Mouse (Mus musculus) heart, embryonic 16.5 days (tissue): ENCODE results near the gene Atp6v0e. TPM values are rescaled to one million over a fixed set of nuclear protein-coding genes. Genes with fewer than 3 reads are reported as not detected.

ENCODE experiments used
- ATAC-seq: fragments of 200-750 bp; cut with Nextera tagmentation; replicated peaks from 2 replicates; pipeline ENCODE4 v1.8.0; 2017; ENCODE audit warnings: moderate number of reproducible peaks; ENCODE audit not compliant: insufficient read depth, low FRiP score; ENCODE audit errors: extremely low read depth
- H3K27ac ChIP-seq: fragments of 300-500 bp; sonication (generic); 2 replicates; pipeline ENCODE4 v1.5.1; 2014; ENCODE audit warnings: mild to moderate bottlenecking, low read length, control low read depth, moderate library complexity
- H3K27me3 ChIP-seq: fragments of 300-500 bp; sonication (generic); 2 replicates; pipeline ENCODE4 v1.6.1; 2014; ENCODE audit warnings: low read length, mixed read lengths; ENCODE audit not compliant: control insufficient read depth, insufficient read depth
- H3K36me3 ChIP-seq: fragments of 300-500 bp; sonication (generic); 2 replicates; pipeline ENCODE4 v1.6.1; 2014; ENCODE audit not compliant: control insufficient read depth, insufficient read depth
- H3K4me1 ChIP-seq: fragments of 300-500 bp; sonication (generic); 2 replicates; pipeline ENCODE4 v1.6.1; 2014; ENCODE audit warnings: low read length, mixed read lengths; ENCODE audit not compliant: control insufficient read depth, insufficient read depth
- H3K4me2 ChIP-seq: fragments of 300-500 bp; sonication (generic); 2 replicates; pipeline ENCODE4 v1.6.1; 2014; ENCODE audit warnings: low read depth, mild to moderate bottlenecking, control low read depth, low read length
- H3K4me3 ChIP-seq: fragments of 300-500 bp; sonication (generic); 2 replicates; pipeline ENCODE4 v1.5.1; 2014; ENCODE audit warnings: mild to moderate bottlenecking, control low read depth, low read length
- H3K9ac ChIP-seq: fragments of 300-500 bp; sonication (generic); 2 replicates; pipeline ENCODE4 v1.6.1; 2014; ENCODE audit warnings: low read length, control low read depth
- H3K9me3 ChIP-seq: fragments of 300-500 bp; sonication (generic); replicated peaks from 2 replicates; pipeline ENCODE4 v1.6.1; 2016; ENCODE audit warnings: low read length; ENCODE audit not compliant: control insufficient read depth
- WGBS: fragments of 180-500 bp; shearing (Covaris S2); extraction: QIAGEN DNeasy Blood & Tissue Kit; methylation state at CpG from one replicate; pipeline ENCODE4 v1.1.7; 2014; 5-methylcytosine and 5-hydroxymethylcytosine counted together
- polyA plus RNA-seq: library from polyadenylated mRNA; unstranded; fragments of >200 nt; fragmentation: Nextera tagmentation; extraction: Ambion mirVana; gene quantifications from 2 replicates; pipeline ENCODE4 v1.2.1, GENCODE M21; 2015

Gene Atp6v0e
- polyA plus RNA-seq, 1 experiment from 2014 or later, result 249 TPM

- no peaks in the 10 kb centered on the region for H3K4me1 ChIP-seq
- no peaks in the 10 kb centered on the region for H3K36me3 ChIP-seq
- ATAC-seq, result no peak
- no peaks in the 10 kb centered on the region for H3K9me3 ChIP-seq
- H3K4me3 ChIP-seq, result no peak overlapping the region
- no peak overlapping the region for H3K4me2 ChIP-seq
- H3K27me3 ChIP-seq, result no peaks in the 10 kb centered on the region
- no peak overlapping the region for H3K9ac ChIP-seq
- WGBS, result 69% methylated on average over 4 of the region's 4 CpGs
- H3K27ac ChIP-seq, result no peak overlapping the region
Observed at GRCm38 (mm10) chr17:26742581-26742980, 79.5 kb downstream of the Atp6v0e start.

GRCm38 (mm10) chr17:26743294-26743693 is 80.3 kb downstream of the Atp6v0e start:
- Histone ChIP-seq H3K4me3 (no peak overlapping the region), H3K4me1 (no peaks in the 10 kb centered on the region), H3K4me2 (no peak overlapping the region), H3K27ac (no peak overlapping the region), H3K9me3 (no peaks in the 10 kb centered on the region), H3K27me3 (no peaks in the 10 kb centered on the region), H3K9ac (no peak overlapping the region), H3K36me3 (no peaks in the 10 kb centered on the region)
- ATAC-seq, result no peak
- 56% methylated on average over 1 of the region's 1 CpGs for WGBS

Other genes starting within 250 kb of the Atp6v0e start
- gene Neurl1b, start 248.4 kb upstream of the Atp6v0e start, polyA plus RNA-seq, result 3.0 and 3.3 TPM in 2 replicates
- gene Ergic1, start 101.7 kb upstream of the Atp6v0e start, polyA plus RNA-seq, result 82.7 and 84.9 TPM in 2 replicates
- gene Dusp1, start 101.1 kb upstream of the Atp6v0e start, polyA plus RNA-seq, result 35.5 and 35.7 TPM in 2 replicates
- 5.9 and 6.4 TPM in 2 replicates for gene Crebrf, start 52.4 kb downstream of the Atp6v0e start, polyA plus RNA-seq
- 56.8 and 56.9 TPM in 2 replicates for gene Bnip1, start 117.8 kb downstream of the Atp6v0e start, polyA plus RNA-seq
- gene Nkx2-5, start 181.8 kb downstream of the Atp6v0e start, polyA plus RNA-seq, result 123 and 132 TPM in 2 replicates